Mouse (Mus musculus): ENCODE measurements around the gene Bcl9l. TPM values are rescaled to one million over a fixed set of nuclear protein-coding genes. Genes with fewer than 3 reads are reported as not detected.

Gene Bcl9l
- polyA plus RNA-seq, 1 experiment from 2014 or later: 10.9 TPM

DNA sequence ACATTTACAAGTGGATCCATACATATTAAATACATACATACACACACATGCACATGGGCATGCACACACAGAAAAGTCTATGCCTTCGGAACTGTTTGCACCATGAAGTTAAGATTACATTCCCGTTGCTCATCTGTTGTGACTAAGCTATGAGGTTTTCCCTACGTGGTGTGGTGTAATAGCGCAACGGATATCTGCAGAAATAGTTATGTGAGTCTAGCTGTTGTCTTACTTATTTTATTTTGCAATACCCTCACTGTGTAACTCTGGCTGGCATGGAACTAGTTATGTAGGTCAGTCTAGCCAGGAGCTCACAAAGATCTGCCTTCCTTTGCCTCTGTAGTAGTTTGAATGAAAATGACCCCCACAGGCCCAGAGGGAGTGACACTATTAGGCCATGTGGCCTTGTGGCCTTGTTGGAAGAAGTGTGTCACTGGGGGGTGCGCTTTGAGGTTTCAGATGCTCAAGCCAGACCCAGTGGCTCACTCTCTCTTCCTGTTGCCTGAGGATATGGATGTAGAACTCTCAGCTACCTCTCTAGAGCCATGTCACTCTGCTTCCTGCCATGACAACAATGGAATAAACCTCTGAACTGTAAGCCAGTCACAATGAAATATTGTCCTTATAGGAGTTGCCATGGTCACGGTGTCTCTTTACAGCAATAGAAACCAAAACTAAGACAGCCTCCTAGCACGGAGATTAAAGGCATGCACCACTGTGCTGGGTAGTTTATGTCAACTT is 66.0 kb downstream of the Bcl9l start:
- H3K4me1 ChIP-seq: no peaks in the 10 kb centered on the region
- no peak overlapping the region for H3K27ac ChIP-seq
- H3K27me3 ChIP-seq (replicated peaks): no peaks in the 10 kb centered on the region
- no peak overlapping the region for H3K4me3 ChIP-seq
- H3K9me3 ChIP-seq: no peaks in the 10 kb centered on the region
- no peak for ATAC-seq (ENCODE audit: low FRiP score, low read depth)
- H3K4me2 ChIP-seq (replicated peaks): no peak overlapping the region
- WGBS: 92% methylated on average over 8 of the region's 8 CpGs
- no peaks in the 10 kb centered on the region for H3K36me3 ChIP-seq
- no peak overlapping the region for H3K9ac ChIP-seq

GRCm38 (mm10) chr9:44551138-44551537 is 68.5 kb downstream of the Bcl9l start:
- Histone ChIP-seq H3K4me1 (no peaks in the 10 kb centered on the region), H3K9me3 (no peaks in the 10 kb centered on the region), H3K9ac (no peak overlapping the region), H3K4me2 (replicated peaks) (no peak overlapping the region), H3K27ac (no peak overlapping the region), H3K4me3 (no peak overlapping the region), H3K27me3 (replicated peaks) (no peaks in the 10 kb centered on the region), H3K36me3 (no peaks in the 10 kb centered on the region)
- 89% methylated on average over 10 of the region's 10 CpGs for WGBS
- no peak for ATAC-seq (ENCODE audit: low FRiP score, low read depth)

DNA sequence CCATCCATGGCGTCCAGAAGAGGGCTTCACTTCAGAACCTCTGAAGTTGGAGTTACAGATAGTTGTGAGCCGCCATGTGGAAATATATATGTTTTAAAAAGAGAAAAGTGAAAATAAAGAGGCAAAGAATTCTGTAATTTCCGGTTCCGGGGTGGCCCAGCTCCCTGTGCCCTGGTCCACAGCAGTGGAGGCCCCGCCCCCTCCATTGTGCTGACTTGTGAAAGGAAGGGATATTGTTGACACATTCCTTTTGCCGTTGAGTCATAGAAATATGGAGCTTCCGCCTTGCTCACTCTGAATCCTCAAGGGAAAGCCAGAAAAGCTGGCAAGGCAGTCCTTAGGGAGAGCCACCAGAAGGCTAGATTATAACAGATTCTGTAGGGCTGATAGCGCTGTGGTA is 69.5 kb downstream of the Bcl9l start:
- 89% methylated on average over 8 of the region's 8 CpGs for WGBS
- no peak for ATAC-seq (ENCODE audit: low FRiP score, low read depth)
- H3K9ac ChIP-seq: no peak overlapping the region
- no peak overlapping the region for H3K27ac ChIP-seq
- no peaks in the 10 kb centered on the region for H3K27me3 ChIP-seq (replicated peaks)
- H3K4me2 ChIP-seq (replicated peaks): no peak overlapping the region
- no peak overlapping the region for H3K4me3 ChIP-seq
- no peaks in the 10 kb centered on the region for H3K9me3 ChIP-seq
- no peaks in the 10 kb centered on the region for H3K36me3 ChIP-seq
- no peaks in the 10 kb centered on the region for H3K4me1 ChIP-seq

Other genes with a start within 250 kb of the Bcl9l start
- gene Cbl, start 248.8 kb upstream of the Bcl9l start, polyA plus RNA-seq (2016; fragmentation: Nextera tagmentation; extraction: Ambion mirVana): 22.1 and 25.5 TPM in 2 replicates
- not detected in 2 replicates for gene Ccdc153, start 242.1 kb upstream of the Bcl9l start, polyA plus RNA-seq (2016; fragmentation: Nextera tagmentation; extraction: Ambion mirVana)
- 0.09 and 0.14 TPM in 2 replicates for gene Pdzd3, start 231.4 kb upstream of the Bcl9l start, polyA plus RNA-seq (2016; fragmentation: Nextera tagmentation; extraction: Ambion mirVana)
- 3.7 and 3.8 TPM in 2 replicates for gene Nlrx1, start 214.2 kb upstream of the Bcl9l start, polyA plus RNA-seq (2016; fragmentation: Nextera tagmentation; extraction: Ambion mirVana)
- 12.2 and 13.8 TPM in 2 replicates for gene Abcg4, start 194.2 kb upstream of the Bcl9l start, polyA plus RNA-seq (2016; fragmentation: Nextera tagmentation; extraction: Ambion mirVana)
- 31.2 and 33.5 TPM in 2 replicates for gene Hinfp, start 177.2 kb upstream of the Bcl9l start, polyA plus RNA-seq (2016; fragmentation: Nextera tagmentation; extraction: Ambion mirVana)
- gene C2cd2l, start 162.5 kb upstream of the Bcl9l start, polyA plus RNA-seq (2016; fragmentation: Nextera tagmentation; extraction: Ambion mirVana): 25.3 and 26.9 TPM in 2 replicates
- 34.6 and 39.1 TPM in 2 replicates for gene Dpagt1, start 156.8 kb upstream of the Bcl9l start, polyA plus RNA-seq (2016; fragmentation: Nextera tagmentation; extraction: Ambion mirVana)
- gene H2afx, start 148.1 kb upstream of the Bcl9l start, polyA plus RNA-seq (2016; fragmentation: Nextera tagmentation; extraction: Ambion mirVana): 281 and 302 TPM in 2 replicates
- 92.8 and 95.0 TPM in 2 replicates for gene Hmbs, start 138.6 kb upstream of the Bcl9l start, polyA plus RNA-seq (2016; fragmentation: Nextera tagmentation; extraction: Ambion mirVana)
- 36.9 and 37.8 TPM in 2 replicates for gene Vps11, start 121.2 kb upstream of the Bcl9l start, polyA plus RNA-seq (2016; fragmentation: Nextera tagmentation; extraction: Ambion mirVana)
- 31.0 and 33.0 TPM in 2 replicates for gene Hyou1, start 103.3 kb upstream of the Bcl9l start, polyA plus RNA-seq (2016; fragmentation: Nextera tagmentation; extraction: Ambion mirVana)
- gene Slc37a4, start 86.0 kb upstream of the Bcl9l start, polyA plus RNA-seq (2016; fragmentation: Nextera tagmentation; extraction: Ambion mirVana): 44.1 and 45.5 TPM in 2 replicates
- gene Rps25, start 75.7 kb upstream of the Bcl9l start, polyA plus RNA-seq (2016; fragmentation: Nextera tagmentation; extraction: Ambion mirVana): 1,233 and 1,284 TPM in 2 replicates
- 266 and 275 TPM in 2 replicates for gene Trappc4, start 75.2 kb upstream of the Bcl9l start, polyA plus RNA-seq (2016; fragmentation: Nextera tagmentation; extraction: Ambion mirVana)
- 30.6 and 35.7 TPM in 2 replicates for gene Ccdc84, start 64.3 kb upstream of the Bcl9l start, polyA plus RNA-seq (2016; fragmentation: Nextera tagmentation; extraction: Ambion mirVana)
- gene Foxr1, start 41.7 kb upstream of the Bcl9l start, polyA plus RNA-seq (2016; fragmentation: Nextera tagmentation; extraction: Ambion mirVana): not detected in 2 replicates
- 0.35 TPM in 1 of 2 replicates, not detected in the other for gene Upk2, start 27.8 kb upstream of the Bcl9l start, polyA plus RNA-seq (2016; fragmentation: Nextera tagmentation; extraction: Ambion mirVana)
- not detected in 2 replicates for gene Cxcr5, start 79.1 kb downstream of the Bcl9l start, polyA plus RNA-seq (2016; fragmentation: Nextera tagmentation; extraction: Ambion mirVana)
- gene Ddx6, start 122.1 kb downstream of the Bcl9l start, polyA plus RNA-seq (2016; fragmentation: Nextera tagmentation; extraction: Ambion mirVana): 17.6 and 26.7 TPM in 2 replicates
- not detected in 2 replicates for gene Treh, start 190.4 kb downstream of the Bcl9l start, polyA plus RNA-seq (2016; fragmentation: Nextera tagmentation; extraction: Ambion mirVana)